Mouse (Mus musculus): ENCODE measurements at regions not wholly inside any gene's neighbourhood (a gene's known extent, or its start where the extent isn't known, plus 50 kb on each side); places are given as distances from the start of the nearest gene placed in this dataset.
A peak's percentile ranks its signal among the peaks of the same experiment; 100 is the strongest.

DNA sequence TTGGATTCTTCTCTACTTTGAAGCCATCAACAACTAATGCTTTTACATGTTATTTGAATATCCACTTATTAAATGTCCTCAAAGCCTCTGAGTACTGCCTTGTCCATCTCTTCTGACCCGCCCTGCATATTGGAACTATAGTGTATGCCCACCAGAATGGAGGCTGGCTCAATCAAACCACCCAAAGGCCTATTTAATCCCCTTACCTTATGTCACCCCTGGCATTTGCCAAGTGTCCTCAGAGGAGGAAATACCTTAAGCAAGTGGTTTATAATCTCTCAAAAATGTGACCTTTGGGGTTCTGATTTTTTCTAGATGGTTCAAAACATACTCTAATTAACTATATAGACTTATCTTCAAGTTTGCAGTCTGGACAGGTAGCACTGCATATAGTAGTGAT is 542.3 kb downstream of the Etv1 start:
- Histone ChIP-seq H3K27ac (ENCODE audit: low read length) (no peak overlapping the region), H3K4me3 (replicated peaks; ENCODE audit: low read length) (no peak overlapping the region), H3K27me3 (ENCODE audit: control insufficient read depth, insufficient read depth, low read length) (no peaks in the 10 kb centered on the region), H3K4me2 (ENCODE audit: low read depth, low read length) (no peak overlapping the region), H3K4me1 (ENCODE audit: control insufficient read depth, insufficient read depth, low read length) (no peaks in the 10 kb centered on the region), H3K36me3 (ENCODE audit: control insufficient read depth, insufficient read depth, low read length) (no peaks in the 10 kb centered on the region), H3K9ac (ENCODE audit: low read length) (no peak overlapping the region), H3K9me3 (replicated peaks; ENCODE audit: control insufficient read depth, low read length) (no peaks in the 10 kb centered on the region)
- no peak for ATAC-seq (ENCODE audit: insufficient read depth, low FRiP score)
- 70% methylated on average over 1 of the region's 1 CpGs for WGBS

DNA sequence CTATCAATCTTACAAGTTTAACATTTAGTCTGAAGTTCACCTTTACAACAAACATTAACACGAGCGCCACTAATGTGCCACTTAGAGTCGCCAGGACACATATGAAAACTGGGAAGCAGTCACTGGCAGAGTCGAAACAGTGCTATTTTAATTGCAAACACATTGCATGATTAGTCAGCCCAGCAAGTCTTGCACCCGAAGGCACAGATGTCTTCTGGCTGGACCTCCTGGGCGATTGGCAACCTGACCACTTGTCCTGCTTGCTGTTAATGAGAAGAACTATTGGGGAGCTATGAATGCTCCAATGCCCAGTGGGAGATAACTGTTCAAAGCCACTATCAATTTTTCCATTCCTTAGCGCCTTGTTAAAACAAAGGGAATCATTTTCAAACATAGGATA is 547.0 kb downstream of the Etv1 start:
- 80% methylated on average over 7 of the region's 7 CpGs for WGBS

DNA sequence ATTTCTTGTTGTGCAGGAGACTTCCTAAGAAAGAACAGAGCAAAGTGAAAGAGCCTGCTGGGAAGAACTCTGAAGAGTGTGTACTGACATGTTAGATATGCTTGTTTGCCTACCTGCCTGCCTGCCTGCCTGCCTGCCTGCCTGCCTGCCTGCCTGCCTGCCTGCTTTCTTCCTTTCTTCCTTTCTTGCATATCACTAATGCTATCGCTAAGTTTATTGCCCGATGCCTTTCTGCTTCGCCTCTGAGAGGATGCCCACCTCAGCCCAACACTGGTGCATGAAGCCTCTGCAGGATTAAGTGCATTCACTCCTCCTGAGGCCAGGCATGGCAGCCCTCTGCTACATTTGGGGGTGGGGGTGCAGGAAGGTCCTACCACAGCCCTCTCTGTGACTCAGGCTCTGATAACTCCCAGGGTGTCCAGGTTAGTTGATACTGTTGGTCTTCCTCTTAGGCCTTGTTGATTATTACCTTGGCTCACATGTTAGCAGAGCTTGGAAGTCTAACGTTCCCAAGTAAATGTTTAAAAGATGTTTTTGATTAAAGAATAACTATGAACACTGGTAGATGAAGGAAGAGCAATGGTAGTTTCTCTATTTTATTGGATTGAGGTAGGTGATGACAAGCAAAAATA is 547.6 kb downstream of the Etv1 start:
- no peak for ATAC-seq (ENCODE audit: insufficient read depth, low FRiP score)

More for the DNA sequence above, 547.0 kb downstream of the Etv1 start:
- H3K4me3 ChIP-seq (replicated peaks; ENCODE audit: low read length), result no peak overlapping the region
- H3K27ac ChIP-seq (ENCODE audit: low read length), result no peak overlapping the region
- H3K4me1 ChIP-seq (ENCODE audit: control insufficient read depth, insufficient read depth, low read length), result no peaks in the 10 kb centered on the region
- H3K9me3 ChIP-seq (replicated peaks; ENCODE audit: control insufficient read depth, low read length), result no peaks in the 10 kb centered on the region
- ATAC-seq (ENCODE audit: insufficient read depth, low FRiP score), result no peak
- no peaks in the 10 kb centered on the region for H3K36me3 ChIP-seq (ENCODE audit: control insufficient read depth, insufficient read depth, low read length)
- H3K27me3 ChIP-seq (ENCODE audit: control insufficient read depth, insufficient read depth, low read length), result no peaks in the 10 kb centered on the region
- H3K4me2 ChIP-seq (ENCODE audit: low read depth, low read length), result no peak overlapping the region
- H3K9ac ChIP-seq (ENCODE audit: low read length), result no peak overlapping the region

DNA sequence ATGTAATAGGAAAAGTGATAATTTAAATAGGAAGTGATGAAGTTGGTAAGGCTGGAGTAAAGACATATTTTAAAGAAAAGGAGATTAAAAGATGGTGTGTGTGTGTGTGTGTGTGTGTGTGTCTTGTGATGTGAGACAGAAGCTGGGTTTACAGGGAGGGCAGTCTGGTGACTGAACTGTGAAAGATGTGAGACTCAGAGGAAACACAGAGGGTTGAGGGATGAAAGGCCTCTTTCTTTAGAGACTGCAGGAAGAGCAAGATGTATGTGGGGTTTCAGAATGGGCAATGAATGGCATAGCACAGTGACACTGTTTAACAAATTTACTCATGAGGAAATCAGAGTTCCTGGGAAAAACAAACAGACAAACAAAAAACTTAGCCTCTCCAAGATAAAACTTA is 549.2 kb downstream of the Etv1 start:
- no peak for ATAC-seq (ENCODE audit: insufficient read depth, low FRiP score)
- H3K4me2 ChIP-seq (ENCODE audit: low read depth, low read length), result no peak overlapping the region

More for the DNA sequence above, 547.6 kb downstream of the Etv1 start:
- WGBS, result 69% methylated on average over 4 of the region's 4 CpGs
- Histone ChIP-seq H3K4me3 (replicated peaks; ENCODE audit: low read length) (no peak overlapping the region), H3K9ac (ENCODE audit: low read length) (no peak overlapping the region), H3K4me1 (ENCODE audit: control insufficient read depth, insufficient read depth, low read length) (no peaks in the 10 kb centered on the region), H3K27me3 (ENCODE audit: control insufficient read depth, insufficient read depth, low read length) (no peaks in the 10 kb centered on the region), H3K36me3 (ENCODE audit: control insufficient read depth, insufficient read depth, low read length) (no peaks in the 10 kb centered on the region), H3K4me2 (ENCODE audit: low read depth, low read length) (no peak overlapping the region), H3K27ac (ENCODE audit: low read length) (no peak overlapping the region), H3K9me3 (replicated peaks; ENCODE audit: control insufficient read depth, low read length) (no peaks in the 10 kb centered on the region)

DNA sequence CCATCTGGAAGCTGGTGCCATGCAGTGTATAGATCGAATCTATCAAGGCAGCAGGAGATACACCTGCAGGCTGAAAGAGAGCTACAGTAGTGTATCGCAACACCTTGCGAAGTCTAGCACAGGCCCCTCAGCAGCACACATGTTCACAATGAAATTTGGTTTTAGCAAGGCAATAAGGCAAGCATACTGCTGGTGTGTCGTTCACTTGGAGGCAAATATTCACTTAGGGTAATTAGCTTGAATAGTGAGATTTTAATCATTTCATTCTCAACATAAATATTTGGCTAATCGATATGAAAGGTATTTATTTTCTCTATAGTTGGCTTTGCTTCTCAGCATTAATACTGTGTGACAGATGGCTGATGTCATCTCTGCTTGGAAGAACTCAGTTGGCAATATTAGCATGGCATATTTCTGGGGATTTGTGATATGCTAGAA is 559.9 kb downstream of the Etv1 start:
- no peak overlapping the region for H3K27ac ChIP-seq (ENCODE audit: low read length)
- 0 out of 2 replicates have a peak, but pooled peaks have one; percentile 17 for ATAC-seq (ENCODE audit: insufficient read depth, low FRiP score)
- H3K9ac ChIP-seq (ENCODE audit: low read length), result no peak overlapping the region
- H3K9me3 ChIP-seq (replicated peaks; ENCODE audit: control insufficient read depth, low read length), result no peaks in the 10 kb centered on the region
- H3K27me3 ChIP-seq (ENCODE audit: control insufficient read depth, insufficient read depth, low read length), result no peaks in the 10 kb centered on the region
- H3K36me3 ChIP-seq (ENCODE audit: control insufficient read depth, insufficient read depth, low read length), result no peaks in the 10 kb centered on the region
- H3K4me2 ChIP-seq (ENCODE audit: low read depth, low read length), result no peak overlapping the region
- WGBS, result 53% methylated on average over 5 of the region's 5 CpGs
- H3K4me1 ChIP-seq (ENCODE audit: control insufficient read depth, insufficient read depth, low read length), result no peaks in the 10 kb centered on the region
- H3K4me3 ChIP-seq (replicated peaks; ENCODE audit: low read length), result no peak overlapping the region

More for the DNA sequence above, 549.2 kb downstream of the Etv1 start:
- H3K4me1 ChIP-seq (ENCODE audit: control insufficient read depth, insufficient read depth, low read length), result no peaks in the 10 kb centered on the region
- no peaks in the 10 kb centered on the region for H3K36me3 ChIP-seq (ENCODE audit: control insufficient read depth, insufficient read depth, low read length)
- H3K9me3 ChIP-seq (replicated peaks; ENCODE audit: control insufficient read depth, low read length), result no peaks in the 10 kb centered on the region
- H3K9ac ChIP-seq (ENCODE audit: low read length), result no peak overlapping the region
- H3K4me3 ChIP-seq (replicated peaks; ENCODE audit: low read length), result no peak overlapping the region
- H3K27ac ChIP-seq (ENCODE audit: low read length), result no peak overlapping the region
- H3K27me3 ChIP-seq (ENCODE audit: control insufficient read depth, insufficient read depth, low read length), result no peaks in the 10 kb centered on the region

DNA sequence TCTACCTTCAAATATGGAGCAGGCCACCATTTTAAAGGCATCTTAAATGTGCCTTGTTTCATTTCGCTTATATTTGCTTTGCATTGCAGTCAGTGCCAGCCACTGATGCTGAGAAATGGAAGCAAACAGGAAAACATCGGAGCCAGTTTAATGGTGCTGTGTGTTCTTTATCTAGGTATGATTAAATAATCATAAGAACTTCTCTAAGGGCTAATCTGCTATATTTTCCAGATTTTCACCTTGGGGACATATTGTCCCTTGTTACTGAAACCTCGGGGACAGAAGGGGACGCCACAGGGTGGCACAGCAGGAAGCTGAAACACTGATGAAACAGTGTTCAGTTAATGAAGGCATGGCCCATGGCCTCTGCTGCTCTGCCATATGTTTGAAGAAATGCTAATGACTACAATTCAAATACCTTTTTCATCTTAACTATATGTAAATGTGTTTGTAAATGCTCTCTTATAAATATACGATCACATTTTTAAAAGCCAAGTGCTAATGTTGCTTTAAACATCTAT is 562.6 kb downstream of the Etv1 start:
- H3K4me3 ChIP-seq (replicated peaks; ENCODE audit: low read length), result no peak overlapping the region
- no peaks in the 10 kb centered on the region for H3K9me3 ChIP-seq (replicated peaks; ENCODE audit: control insufficient read depth, low read length)
- ATAC-seq (ENCODE audit: insufficient read depth, low FRiP score), result no peak
- no peak overlapping the region for H3K27ac ChIP-seq (ENCODE audit: low read length)
- H3K4me2 ChIP-seq (ENCODE audit: low read depth, low read length), result no peak overlapping the region
- no peaks in the 10 kb centered on the region for H3K4me1 ChIP-seq (ENCODE audit: control insufficient read depth, insufficient read depth, low read length)
- no peaks in the 10 kb centered on the region for H3K27me3 ChIP-seq (ENCODE audit: control insufficient read depth, insufficient read depth, low read length)
- H3K36me3 ChIP-seq (ENCODE audit: control insufficient read depth, insufficient read depth, low read length), result no peaks in the 10 kb centered on the region
- WGBS, result 92% methylated on average over 5 of the region's 5 CpGs
- no peak overlapping the region for H3K9ac ChIP-seq (ENCODE audit: low read length)

DNA sequence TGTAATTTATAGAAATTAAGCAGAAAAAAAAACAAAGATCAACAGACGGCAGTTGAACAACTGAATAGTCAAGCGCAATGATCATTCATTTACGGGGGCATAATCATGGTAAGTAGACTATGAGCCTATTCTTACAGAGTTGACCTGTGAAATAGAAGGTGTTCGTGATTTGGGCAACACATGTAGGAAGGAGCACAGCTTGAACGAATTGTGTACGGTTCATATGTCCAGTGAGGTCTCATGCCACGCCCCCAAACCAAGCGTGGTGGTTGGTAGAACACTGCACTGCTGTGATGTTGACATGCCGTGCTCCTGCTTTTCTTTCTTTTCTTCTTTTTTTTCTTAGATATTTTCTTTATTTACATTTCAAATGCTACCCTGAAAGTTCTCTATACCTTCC is 563.1 kb downstream of the Etv1 start:
- no peaks in the 10 kb centered on the region for H3K27me3 ChIP-seq (ENCODE audit: control insufficient read depth, insufficient read depth, low read length)
- H3K9me3 ChIP-seq (replicated peaks; ENCODE audit: control insufficient read depth, low read length), result no peaks in the 10 kb centered on the region
- no peak overlapping the region for H3K4me3 ChIP-seq (replicated peaks; ENCODE audit: low read length)
- no peaks in the 10 kb centered on the region for H3K4me1 ChIP-seq (ENCODE audit: control insufficient read depth, insufficient read depth, low read length)
- no peak for ATAC-seq (ENCODE audit: insufficient read depth, low FRiP score)
- H3K9ac ChIP-seq (ENCODE audit: low read length), result no peak overlapping the region
- no peak overlapping the region for H3K27ac ChIP-seq (ENCODE audit: low read length)
- 89% methylated on average over 9 of the region's 9 CpGs for WGBS
- no peaks in the 10 kb centered on the region for H3K36me3 ChIP-seq (ENCODE audit: control insufficient read depth, insufficient read depth, low read length)
- H3K4me2 ChIP-seq (ENCODE audit: low read depth, low read length), result no peak overlapping the region

DNA sequence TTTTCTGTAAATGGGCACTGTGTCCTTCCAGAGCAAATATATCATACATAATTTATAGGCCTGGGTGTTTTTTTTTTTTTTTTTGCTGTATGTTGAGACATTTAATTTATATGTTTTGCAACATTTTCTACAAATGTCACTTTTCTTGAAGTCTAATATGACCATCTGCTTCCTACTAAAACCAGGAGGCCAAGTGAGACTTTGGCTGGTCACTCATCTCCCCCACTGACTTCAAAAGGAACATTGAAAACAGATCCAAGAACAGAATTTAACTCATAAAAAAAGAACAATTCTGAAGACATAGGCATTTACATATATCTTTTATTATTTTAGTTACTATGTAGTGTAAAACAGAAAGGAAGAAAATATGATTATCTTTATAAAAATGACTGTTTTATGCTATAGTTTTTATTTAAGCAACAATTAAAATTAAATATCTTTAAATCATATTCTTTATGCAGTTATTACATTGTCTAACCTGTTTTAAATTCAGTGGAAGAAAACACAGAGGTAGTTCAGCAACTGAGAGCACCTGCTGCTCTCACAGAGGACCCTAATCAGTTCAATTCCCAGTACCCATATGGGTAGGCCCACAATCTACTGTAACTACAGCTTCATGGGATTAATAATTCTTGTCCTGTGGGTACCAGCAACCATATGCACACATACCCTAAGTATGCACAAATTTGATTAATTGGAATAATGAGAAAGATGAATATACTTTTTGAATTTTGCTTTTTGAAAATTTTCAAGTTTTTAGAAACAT is 592.5 kb downstream of the Etv1 start:
- Histone ChIP-seq H3K4me3 (replicated peaks; ENCODE audit: low read length) (no peak overlapping the region), H3K4me1 (ENCODE audit: control insufficient read depth, insufficient read depth, low read length) (no peaks in the 10 kb centered on the region), H3K9me3 (replicated peaks; ENCODE audit: control insufficient read depth, low read length) (no peaks in the 10 kb centered on the region), H3K27me3 (ENCODE audit: control insufficient read depth, insufficient read depth, low read length) (no peaks in the 10 kb centered on the region), H3K36me3 (ENCODE audit: control insufficient read depth, insufficient read depth, low read length) (no peaks in the 10 kb centered on the region), H3K4me2 (ENCODE audit: low read depth, low read length) (no peak overlapping the region), H3K27ac (ENCODE audit: low read length) (no peak overlapping the region), H3K9ac (ENCODE audit: low read length) (no peak overlapping the region)
- no peak for ATAC-seq (ENCODE audit: insufficient read depth, low FRiP score)

DNA sequence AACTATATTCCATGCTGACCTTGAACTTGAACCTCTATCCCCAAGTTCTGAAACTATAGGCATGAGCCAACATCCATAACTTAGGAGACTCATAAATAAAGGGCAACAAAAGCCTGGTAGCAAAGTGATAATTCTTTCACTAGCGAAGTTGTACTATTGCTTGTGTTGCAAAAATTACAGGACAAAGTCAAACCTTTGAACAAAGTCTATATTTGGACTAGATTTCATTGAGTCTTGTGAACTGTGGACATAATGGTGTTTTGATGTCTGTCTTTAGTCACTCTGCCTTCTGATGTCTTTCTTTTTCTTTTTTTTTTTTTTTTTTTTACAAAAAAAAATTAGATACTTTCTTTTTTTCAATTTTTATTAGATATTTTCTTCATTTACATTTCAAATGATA is 594.5 kb downstream of the Etv1 start:
- Histone ChIP-seq H3K27ac (ENCODE audit: low read length) (no peak overlapping the region), H3K4me2 (ENCODE audit: low read depth, low read length) (no peak overlapping the region), H3K4me3 (replicated peaks; ENCODE audit: low read length) (no peak overlapping the region), H3K27me3 (ENCODE audit: control insufficient read depth, insufficient read depth, low read length) (no peaks in the 10 kb centered on the region), H3K9me3 (replicated peaks; ENCODE audit: control insufficient read depth, low read length) (no peaks in the 10 kb centered on the region), H3K9ac (ENCODE audit: low read length) (no peak overlapping the region), H3K4me1 (ENCODE audit: control insufficient read depth, insufficient read depth, low read length) (no peaks in the 10 kb centered on the region), H3K36me3 (ENCODE audit: control insufficient read depth, insufficient read depth, low read length) (no peaks in the 10 kb centered on the region)
- no peak for ATAC-seq (ENCODE audit: insufficient read depth, low FRiP score)
- WGBS, result 83% methylated on average over 1 of the region's 1 CpGs

Measured in stomach, embryonic 16.5 days (tissue).